Mouse (Mus musculus) MEL (cell line): Measurements from ENCODE around the gene Nfatc3. TPM values are rescaled to one million over a fixed set of nuclear protein-coding genes. Genes with fewer than 3 reads are reported as not detected.

Experiments used
- DNase-seq: peaks from one replicate; pipeline ENCODE4 v3.0.0; 2011; ENCODE audit warnings: low read depth, low spot score
- H3K27ac ChIP-seq: 2 replicates; pipeline ENCODE4 v1.5.1; 2012; ENCODE audit warnings: low read depth, mild to moderate bottlenecking, control low read depth, low read length, moderate library complexity; ENCODE audit not compliant: control insufficient read depth
- H3K27me3 ChIP-seq, 2 experiments: fragments of 150-350 bp in 1 of 2; sonication (generic) in 1 of 2; 2 replicates each; pipeline ENCODE4 v1.6.1; 2012; ENCODE audit warnings: low read length in 2 of 2, mild to moderate bottlenecking in 2 of 2, improper control_type of control experiment in 1 of 2, moderate library complexity in 1 of 2; ENCODE audit not compliant: insufficient read depth in 2 of 2, control insufficient read depth in 1 of 2
- H3K36me3 ChIP-seq, 2 experiments: 2 replicates each; pipeline ENCODE4 v1.6.1; 2012 to 2014; ENCODE audit warnings: low read length in 2 of 2, improper control_type of control experiment in 1 of 2, inconsistent platforms in 1 of 2, mild to moderate bottlenecking in 1 of 2; ENCODE audit not compliant: insufficient read depth in 2 of 2, control insufficient read depth in 1 of 2
- H3K4me1 ChIP-seq, 2 experiments: fragments of 150-350 bp in 1 of 2; sonication (generic) in 1 of 2; 2 replicates each; pipeline ENCODE4 v1.6.1; 2012; ENCODE audit warnings: low read length in 2 of 2, improper control_type of control experiment in 1 of 2, mild to moderate bottlenecking in 1 of 2; ENCODE audit not compliant: insufficient read depth in 2 of 2, control insufficient read depth in 1 of 2
- H3K4me3 ChIP-seq, 2 experiments: fragments of 150-350 bp in 1 of 2; sonication (generic) in 1 of 2; 2 replicates each; pipeline ENCODE4 v1.5.1; 2012; ENCODE audit warnings: low read depth in 2 of 2, low read length in 2 of 2, mild to moderate bottlenecking in 2 of 2, moderate library complexity in 2 of 2, control low read depth in 1 of 2, improper control_type of control experiment in 1 of 2; ENCODE audit not compliant: control insufficient read depth in 1 of 2, insufficient read depth in 1 of 2
- H3K79me2 ChIP-seq: 2 replicates; pipeline ENCODE4 v1.6.1; 2012; ENCODE audit warnings: mild to moderate bottlenecking, low read length, moderate library complexity; ENCODE audit not compliant: control insufficient read depth, poor library complexity, insufficient read depth
- H3K9ac ChIP-seq: 2 replicates; pipeline ENCODE4 v1.6.1; 2012; ENCODE audit warnings: low read depth, mild to moderate bottlenecking, control low read depth, low read length, moderate library complexity; ENCODE audit not compliant: control insufficient read depth, poor library complexity, severe bottlenecking
- H3K9me3 ChIP-seq: fragments of 150-350 bp; sonication (generic); replicated peaks from 2 replicates; pipeline ENCODE4 v1.6.1; 2012; ENCODE audit warnings: mild to moderate bottlenecking, low read length, improper control_type of control experiment, moderate library complexity; ENCODE audit not compliant: insufficient read depth
- CTCF ChIP-seq, 3 experiments: IDR thresholded peaks in 2 of 3; conservative IDR thresholded peaks in 1 of 3; 2 replicates each; pipeline ENCODE4 v1.5.1; 2011 to 2012; ENCODE audit warnings: low read length in 3 of 3, low read depth in 2 of 3, mild to moderate bottlenecking in 2 of 3, improper control_type of control experiment in 1 of 3, inconsistent platforms in 1 of 3, mixed read lengths in 1 of 3, moderate library complexity in 1 of 3; ENCODE audit not compliant: control insufficient read depth in 1 of 3, insufficient read depth in 1 of 3, poor library complexity in 1 of 3, severe bottlenecking in 1 of 3
- ELF1 ChIP-seq: IDR thresholded peaks from 2 replicates; pipeline ENCODE4 v1.6.1; 2014; ENCODE audit warnings: low read depth, mild to moderate bottlenecking, inconsistent platforms, low read length, improper control_type of control experiment, moderate library complexity
- EP300 ChIP-seq, 2 experiments: IDR thresholded peaks; 2 replicates each; pipeline ENCODE4 v1.6.1; 2011; ENCODE audit warnings: improper control_type of control experiment in 2 of 2, low read length in 2 of 2, low read depth in 1 of 2, mild to moderate bottlenecking in 1 of 2
- ETS1 ChIP-seq: IDR thresholded peaks from 2 replicates; pipeline ENCODE4 v1.6.1; 2012; ENCODE audit warnings: low read depth, mild to moderate bottlenecking, inconsistent platforms, low read length, improper control_type of control experiment, moderate library complexity
- GATA1 ChIP-seq: IDR thresholded peaks from 2 replicates; pipeline ENCODE4 v1.6.1; 2011; ENCODE audit warnings: low read depth, low read length, improper control_type of control experiment
- MAFK ChIP-seq: IDR thresholded peaks from 2 replicates; pipeline ENCODE4 v1.6.1; 2011; ENCODE audit warnings: low read depth, mild to moderate bottlenecking, low read length, improper control_type of control experiment, borderline replicate concordance
- MXI1 ChIP-seq: IDR thresholded peaks from 2 replicates; pipeline ENCODE4 v1.6.1; 2011; ENCODE audit warnings: mild to moderate bottlenecking, low read depth, low read length, improper control_type of control experiment
- MYC ChIP-seq: IDR thresholded peaks from 2 replicates; pipeline ENCODE4 v1.6.1; 2011; ENCODE audit warnings: low read depth, mild to moderate bottlenecking, low read length, improper control_type of control experiment, moderate library complexity
- NRF1 ChIP-seq: IDR thresholded peaks from 2 replicates; pipeline ENCODE4 v1.6.1; 2014; ENCODE audit warnings: low read depth, mild to moderate bottlenecking, inconsistent platforms, low read length, improper control_type of control experiment, moderate library complexity; ENCODE audit not compliant: poor library complexity, insufficient read depth, severe bottlenecking
- RCOR1 ChIP-seq: IDR thresholded peaks from 2 replicates; pipeline ENCODE4 v1.6.1; 2012; ENCODE audit warnings: low read depth, mild to moderate bottlenecking, inconsistent platforms, low read length, improper control_type of control experiment
- SIN3A ChIP-seq: IDR thresholded peaks from 2 replicates; pipeline ENCODE4 v1.6.1; 2012; ENCODE audit warnings: low read length, improper control_type of control experiment, inconsistent platforms
- TAL1 ChIP-seq: IDR thresholded peaks from 2 replicates; pipeline ENCODE4 v1.6.1; 2012; ENCODE audit warnings: mild to moderate bottlenecking, inconsistent platforms, low read length, moderate library complexity, mixed read lengths
- TBP ChIP-seq: IDR thresholded peaks from 2 replicates; pipeline ENCODE4 v1.8.0; 2011; ENCODE audit warnings: low read depth, low read length, improper control_type of control experiment
- USF1 ChIP-seq: IDR thresholded peaks from 2 replicates; pipeline ENCODE4 v1.6.1; 2014; ENCODE audit warnings: low read depth, mild to moderate bottlenecking, inconsistent platforms, low read length, improper control_type of control experiment, moderate library complexity
- ZC3H11A ChIP-seq: IDR thresholded peaks from 2 replicates; pipeline ENCODE4 v1.6.1; 2012; ENCODE audit warnings: low read depth, mild to moderate bottlenecking, inconsistent platforms, low read length, improper control_type of control experiment
- ZKSCAN1 ChIP-seq: IDR thresholded peaks from 2 replicates; pipeline ENCODE4 v1.6.1; 2012; ENCODE audit warnings: low read depth, mild to moderate bottlenecking, inconsistent platforms, low read length, improper control_type of control experiment, moderate library complexity
- polyA plus RNA-seq, 2 experiments: library from polyadenylated mRNA; stranded (reverse) in 1 of 2; unstranded in 1 of 2; fragments of >175 nt in 1 of 2; fragments of >200 nt in 1 of 2; gene quantifications; 2 replicates each; pipeline versions ENCODE4 v1.2.1 to v1.2.4; 2012; ENCODE audit warnings: low replicate concordance in 2 of 2, low read depth in 1 of 2; ENCODE audit not compliant: insufficient read length in 2 of 2, insufficient read depth in 1 of 2, missing spikeins in 1 of 2
- total RNA-seq: library from RNA; depleted of rRNA; stranded (reverse); fragments of 300-350 nt; gene quantifications from 2 replicates; pipeline ENCODE4 v1.2.3, GENCODE M21; 2012

The Nfatc3 gene
- total and polyA plus RNA-seq, 3 experiments, result 14.4 to 59.3 (median 50.2) TPM

DNA sequence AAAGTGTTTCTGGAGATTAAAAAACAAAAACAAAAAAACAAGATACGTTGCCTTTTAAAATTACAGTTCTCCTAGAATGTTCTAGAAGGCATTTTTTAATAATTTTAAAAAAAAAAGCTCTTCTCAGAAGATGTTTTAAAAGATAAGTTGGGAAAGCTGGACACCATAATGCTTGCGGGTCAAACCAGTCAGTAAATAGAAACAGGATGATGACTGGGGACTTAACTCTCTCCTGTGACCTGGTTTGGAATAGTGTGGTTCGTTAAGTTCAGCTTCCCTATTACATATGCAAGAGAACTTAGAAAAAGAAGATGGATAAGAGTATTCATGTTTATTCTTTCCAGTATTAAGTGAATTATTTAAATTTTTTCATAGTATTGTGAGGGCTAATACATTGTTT is 1.9 kb downstream of the Nfatc3 start:
- H3K9ac ChIP-seq, result peak overlapping the region; percentile 92
- peaks cover 49% of the 10 kb centered on the region for H3K79me2 ChIP-seq
- no peaks in the 10 kb centered on the region for H3K27me3 ChIP-seq
- H3K27ac ChIP-seq, result peak overlapping the region; percentile 68
- peak; percentile 67 for DNase-seq
- TF ChIP-seq USF1, result no peak
- TF ChIP-seq SIN3A, result peak; percentile 17; the same call in 1 of the 2 replicates
- H3K9me3 ChIP-seq, result no peaks in the 10 kb centered on the region
- peak overlapping the region; percentile 90 to 98 for H3K4me3 ChIP-seq
- H3K4me1 ChIP-seq, result peaks cover 14 to 18% of the 10 kb centered on the region in 2 experiments
- peaks cover 0 to 47% of the 10 kb centered on the region in 2 experiments; a peak in 2 of 4 replicates for H3K36me3 ChIP-seq

DNA sequence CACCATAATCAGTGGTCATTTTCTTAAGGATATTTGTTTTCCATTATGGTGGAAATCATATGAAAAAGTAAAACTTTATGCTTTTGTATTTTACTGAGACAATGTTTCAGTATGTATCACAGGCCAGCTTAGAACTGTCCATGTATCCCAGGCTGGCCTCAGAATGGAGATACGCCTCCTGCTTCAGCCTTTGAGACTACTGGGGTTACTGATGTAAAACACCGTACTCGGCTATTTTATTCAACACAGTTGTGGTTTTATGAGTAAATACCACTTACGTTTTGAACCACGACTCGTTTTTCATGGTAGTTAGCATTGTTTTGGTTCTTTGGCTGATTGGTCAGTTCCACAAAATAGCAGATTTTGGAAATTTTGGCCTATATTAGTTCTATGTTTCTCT is 3.0 kb downstream of the Nfatc3 start:
- Histone ChIP-seq H3K27ac (no peak overlapping the region), H3K79me2 (peaks cover 58% of the 10 kb centered on the region), H3K36me3 (peaks cover 0 to 47% of the 10 kb centered on the region in 2 experiments; a peak in 2 of 4 replicates), H3K4me1 (peaks cover 14 to 18% of the 10 kb centered on the region in 2 experiments), H3K9me3 (no peaks in the 10 kb centered on the region), H3K9ac (no peak overlapping the region; the same call in 1 of the 2 replicates), H3K27me3 (no peaks in the 10 kb centered on the region), H3K4me3 (peak overlapping the region in 1 of 2 experiments; percentile 98; a peak in 3 of 4 replicates)
- DNase-seq, result no peak
- 0 out of 2 replicates have a peak, but pooled peaks have one; percentile 13 for TF ChIP-seq MAFK
- no peak for TF ChIP-seq RCOR1

DNA sequence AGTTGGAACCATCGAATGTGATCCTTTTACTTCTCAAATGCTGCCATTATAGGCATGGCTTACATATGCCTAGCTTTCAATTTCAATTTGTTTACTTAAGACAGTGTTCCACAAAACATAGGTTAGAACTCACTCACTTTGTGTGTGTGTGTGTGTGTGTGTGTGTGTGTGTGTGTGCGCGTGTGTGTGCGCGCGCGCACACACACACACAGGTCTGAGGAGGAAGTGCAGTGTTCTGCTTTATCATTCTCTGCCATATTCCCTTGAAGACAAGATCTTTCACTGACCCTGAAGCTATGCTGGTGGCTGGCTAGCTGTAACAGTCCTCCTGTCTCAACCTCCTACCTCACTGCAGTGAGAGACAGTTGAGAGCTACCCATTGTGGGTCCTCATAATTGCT is 4.4 kb downstream of the Nfatc3 start:
- peaks cover 69% of the 10 kb centered on the region for H3K79me2 ChIP-seq
- no peaks in the 10 kb centered on the region for H3K9me3 ChIP-seq
- no peaks in the 10 kb centered on the region for H3K27me3 ChIP-seq
- DNase-seq, result peak; percentile 71
- peak overlapping the region in 1 of 2 experiments; percentile 34; a peak in 2 of 4 replicates for H3K4me3 ChIP-seq
- TF ChIP-seq NRF1 (peak; percentile 73), ZC3H11A (no peak), GATA1 (peak; percentile 65), ELF1 (peak; percentile 68), SIN3A (peak; percentile 22; the same call in 1 of the 2 replicates), EP300 (IDR thresholded peaks at IDR 0.05; ENCODE audit: low read depth in 1 of 2, low read length in 2 of 2) (peak; percentile 35 to 40; a peak in 2 of 4 replicates), TAL1 (peak; percentile 52), MYC (0 out of 2 replicates have a peak, but pooled peaks have one; percentile 56), MXI1 (peak; percentile 38), TBP (0 out of 2 replicates have a peak, but pooled peaks have one; percentile 40), ZKSCAN1 (no peak), ETS1 (peak; percentile 37; the same call in 1 of the 2 replicates), CTCF (IDR thresholded peaks at IDR 0.05 in 2 of 3, conservative IDR thresholded peaks at IDR 0.05 in 1 of 3; ENCODE audit: control insufficient read depth in 1 of 3, insufficient read depth in 1 of 3, low read depth in 2 of 3, low read length in 3 of 3, poor library complexity in 1 of 3, severe bottlenecking in 1 of 3) (no peak)
- peak overlapping the region; percentile 8 for H3K27ac ChIP-seq
- H3K9ac ChIP-seq, result no peak overlapping the region
- peaks cover 0 to 44% of the 10 kb centered on the region in 2 experiments; a peak in 2 of 4 replicates for H3K36me3 ChIP-seq
- H3K4me1 ChIP-seq, result peaks cover 9 to 18% of the 10 kb centered on the region in 2 experiments
